Mouse (Mus musculus): ENCODE results near the gene Sh2d1b2. TPM values are rescaled to one million over a fixed set of nuclear protein-coding genes. Genes with fewer than 3 reads are reported as not detected.

Sh2d1b2 gene
- polyA plus RNA-seq, 1 experiment: not detected

DNA sequence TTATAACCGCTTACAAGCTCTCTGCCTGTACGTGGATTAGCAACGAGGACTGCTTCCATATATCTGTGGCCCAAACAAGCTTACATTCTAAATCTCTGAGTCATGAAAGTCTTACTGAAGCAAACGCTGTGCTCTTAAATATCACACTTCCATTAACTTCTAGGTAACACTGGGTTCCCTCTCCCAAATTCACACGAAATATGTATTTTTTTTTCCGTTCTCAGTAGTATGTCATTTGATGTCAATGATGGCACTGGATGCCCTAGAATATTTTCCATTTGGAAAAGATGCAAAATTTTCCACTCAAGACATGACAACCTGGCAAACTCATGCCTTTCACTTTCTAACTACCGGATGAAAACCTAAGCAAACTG is 18.2 kb upstream of the Sh2d1b2 start:
- H3K27ac ChIP-seq (ENCODE audit: insufficient read depth, low read length): no peak overlapping the region
- peaks cover 2% of the 10 kb centered on the region; the same call in 1 of the 2 replicates for H3K4me1 ChIP-seq (ENCODE audit: control insufficient read depth, insufficient read depth, low read length)
- TF ChIP-seq POLR2A (IDR thresholded peaks at IDR 0.05; ENCODE audit: extremely low read depth, insufficient read depth, low read length) (no peak), CTCF (IDR thresholded peaks at IDR 0.05; ENCODE audit: extremely low read depth, insufficient read depth, low read length) (no peak)

DNA sequence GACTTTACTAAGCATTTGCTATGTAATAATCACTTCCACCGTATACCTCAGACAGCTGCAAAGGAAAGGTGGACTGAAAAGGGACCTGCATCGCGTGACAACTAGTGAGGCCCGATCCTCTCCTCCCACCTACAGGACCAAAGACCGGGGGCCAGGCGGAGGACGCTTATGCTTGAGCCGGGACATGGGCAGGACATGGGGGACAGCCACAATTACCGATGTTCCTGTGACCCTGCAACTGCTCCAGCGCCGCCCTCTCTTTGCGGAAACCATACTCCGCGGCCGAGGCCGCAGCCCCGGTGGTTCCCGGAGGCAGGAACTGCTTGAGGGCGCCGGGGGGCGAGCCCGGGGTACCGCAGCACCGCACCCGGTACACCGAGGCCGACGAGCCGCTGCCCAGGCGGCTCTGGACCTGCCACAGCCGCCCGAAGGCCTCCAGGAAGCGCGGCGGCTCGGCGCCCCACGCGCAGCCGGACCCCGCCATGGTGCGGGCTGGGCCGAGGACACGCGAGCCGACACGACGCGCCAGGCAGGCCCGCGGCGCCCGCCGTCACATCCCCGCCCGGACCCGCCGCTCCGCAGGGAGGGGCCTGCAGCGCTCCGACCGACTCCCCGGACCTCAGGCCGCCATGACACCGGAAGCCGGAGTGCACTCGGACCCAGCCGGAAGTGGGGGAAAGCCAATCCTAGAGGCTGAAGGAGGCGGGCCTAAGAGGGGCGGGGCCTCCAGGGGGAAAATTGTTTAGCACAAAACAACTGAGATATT is 17.6 kb upstream of the Sh2d1b2 start, which contains the start of gene Uhmk1:
TSS of gene Uhmk1 (minus strand) at position 641 of the 766 bp plus-strand sequence.
- H3K4me1 ChIP-seq (ENCODE audit: control insufficient read depth, insufficient read depth, low read length): peaks cover 2% of the 10 kb centered on the region; the same call in 1 of the 2 replicates
- TF ChIP-seq CTCF (IDR thresholded peaks at IDR 0.05; ENCODE audit: extremely low read depth, insufficient read depth, low read length) (no peak), POLR2A (IDR thresholded peaks at IDR 0.05; ENCODE audit: extremely low read depth, insufficient read depth, low read length) (peak; percentile 54; the same call in 1 of the 2 replicates)
- peak within 1 kb of the TSS; percentile 72 for H3K4me3 ChIP-seq (ENCODE audit: insufficient read depth, low read length)
- H3K27ac ChIP-seq (ENCODE audit: insufficient read depth, low read length): 0 out of 2 replicates have a peak within 1 kb of the TSS, but pooled peaks have one; percentile 65

More for the DNA sequence above, 18.2 kb upstream of the Sh2d1b2 start:
- H3K4me3 ChIP-seq (ENCODE audit: insufficient read depth, low read length): peak overlapping the region; percentile 72

DNA sequence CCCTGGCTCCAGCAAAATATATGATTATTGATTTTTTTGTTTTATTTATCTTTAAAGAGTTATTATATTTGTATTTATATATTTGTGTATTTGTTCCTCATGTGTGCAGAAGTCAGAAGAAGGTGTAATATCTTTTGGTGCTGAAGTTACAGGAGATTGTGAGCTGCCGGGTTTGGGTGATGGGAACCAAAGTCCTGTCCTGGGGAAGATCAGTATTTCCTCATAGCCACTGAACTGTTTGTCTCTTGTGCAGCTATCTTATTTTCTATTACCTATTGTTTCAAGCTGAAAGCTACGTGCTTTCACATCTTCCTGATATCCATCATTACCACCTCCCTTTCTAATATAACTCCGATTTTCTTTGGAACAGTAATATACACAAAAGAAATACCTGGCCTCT is 17.0 kb upstream of the Sh2d1b2 start:
- Histone ChIP-seq H3K4me3 (ENCODE audit: insufficient read depth, low read length) (peak overlapping the region; percentile 72), H3K4me1 (ENCODE audit: control insufficient read depth, insufficient read depth, low read length) (peaks cover 2% of the 10 kb centered on the region; the same call in 1 of the 2 replicates), H3K27ac (ENCODE audit: insufficient read depth, low read length) (no peak overlapping the region)
- TF ChIP-seq POLR2A (IDR thresholded peaks at IDR 0.05; ENCODE audit: extremely low read depth, insufficient read depth, low read length) (no peak), CTCF (IDR thresholded peaks at IDR 0.05; ENCODE audit: extremely low read depth, insufficient read depth, low read length) (no peak)

GRCm38 (mm10) chr1:170218091-170218884 is 14.3 kb upstream of the Sh2d1b2 start:
- Histone ChIP-seq H3K4me1 (ENCODE audit: control insufficient read depth, insufficient read depth, low read length) (peaks cover 2% of the 10 kb centered on the region; the same call in 1 of the 2 replicates), H3K4me3 (ENCODE audit: insufficient read depth, low read length) (no peak overlapping the region), H3K27ac (ENCODE audit: insufficient read depth, low read length) (no peak overlapping the region)
- TF ChIP-seq POLR2A (IDR thresholded peaks at IDR 0.05; ENCODE audit: extremely low read depth, insufficient read depth, low read length): no peak
- peak; percentile 37; the same call in 1 of the 2 replicates for TF ChIP-seq CTCF (IDR thresholded peaks at IDR 0.05; ENCODE audit: extremely low read depth, insufficient read depth, low read length)

DNA sequence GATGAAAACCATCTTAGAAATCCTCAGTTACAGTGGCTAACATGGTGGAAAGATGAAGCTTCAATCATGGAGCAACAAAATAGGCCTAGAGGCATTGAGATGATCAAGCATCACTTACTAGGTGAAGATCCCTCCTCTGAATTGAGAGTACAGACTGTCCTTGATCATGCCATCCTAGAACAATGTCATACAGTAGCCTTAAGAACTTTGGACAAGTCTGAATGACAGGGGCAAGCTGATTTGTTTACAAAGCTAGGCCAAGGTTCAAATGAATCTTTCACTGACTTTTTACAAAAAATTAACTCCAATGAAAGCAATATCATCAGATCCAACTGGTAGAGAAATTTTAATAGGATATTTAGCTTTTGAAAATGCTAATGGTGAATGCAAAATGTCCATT is 12.2 kb upstream of the Sh2d1b2 start:
- H3K4me3 ChIP-seq (ENCODE audit: insufficient read depth, low read length): no peak overlapping the region
- no peak overlapping the region for H3K27ac ChIP-seq (ENCODE audit: insufficient read depth, low read length)
- TF ChIP-seq CTCF (IDR thresholded peaks at IDR 0.05; ENCODE audit: extremely low read depth, insufficient read depth, low read length) (no peak), POLR2A (IDR thresholded peaks at IDR 0.05; ENCODE audit: extremely low read depth, insufficient read depth, low read length) (no peak)
- H3K4me1 ChIP-seq (ENCODE audit: control insufficient read depth, insufficient read depth, low read length): peaks cover 2% of the 10 kb centered on the region; the same call in 1 of the 2 replicates

DNA sequence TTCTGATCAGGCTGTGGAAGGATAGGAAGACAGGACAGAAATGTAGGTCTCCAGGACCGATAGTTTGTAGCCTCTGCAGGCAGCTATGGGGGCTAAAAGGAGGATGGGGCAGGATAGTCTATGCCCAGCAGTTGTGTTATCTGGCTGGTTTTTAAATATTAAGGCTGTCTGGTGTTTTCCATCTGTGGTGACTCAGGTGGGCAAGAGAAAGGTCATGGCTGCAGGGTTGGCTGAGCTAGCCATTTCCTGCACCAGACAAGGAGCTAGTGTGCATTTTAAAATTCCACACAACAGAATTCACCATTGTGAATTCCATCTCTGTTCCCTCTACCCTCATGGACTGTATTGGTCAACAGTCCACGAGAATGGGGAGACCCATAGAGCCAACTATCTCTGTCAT is 9.3 kb upstream of the Sh2d1b2 start:
- Histone ChIP-seq H3K4me1 (ENCODE audit: control insufficient read depth, insufficient read depth, low read length) (no peaks in the 10 kb centered on the region; the same call in 1 of the 2 replicates), H3K27ac (ENCODE audit: insufficient read depth, low read length) (no peak overlapping the region), H3K4me3 (ENCODE audit: insufficient read depth, low read length) (no peak overlapping the region)
- TF ChIP-seq CTCF (IDR thresholded peaks at IDR 0.05; ENCODE audit: extremely low read depth, insufficient read depth, low read length) (no peak), POLR2A (IDR thresholded peaks at IDR 0.05; ENCODE audit: extremely low read depth, insufficient read depth, low read length) (no peak)

DNA sequence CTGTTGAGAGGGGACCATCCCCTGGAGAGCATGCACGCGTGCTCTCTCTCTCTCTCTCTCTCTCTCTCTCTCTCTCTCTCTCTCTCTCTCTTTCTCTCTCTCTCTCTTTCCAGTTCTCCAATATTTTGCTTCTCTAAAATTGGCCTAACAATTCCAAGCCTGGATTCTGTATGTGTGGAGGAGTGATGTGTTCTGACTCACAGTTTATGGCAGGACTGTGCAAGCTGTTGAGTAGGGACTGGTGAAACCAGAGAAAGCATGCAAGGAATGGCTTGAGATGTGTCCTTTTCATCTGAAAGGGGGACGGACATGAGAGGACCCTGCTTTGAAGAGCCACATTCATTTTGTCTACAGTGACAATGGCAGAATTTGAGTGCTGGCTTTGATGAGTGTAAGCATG is 12.5 kb downstream of the Sh2d1b2 start:
- no peak overlapping the region for H3K4me3 ChIP-seq (ENCODE audit: insufficient read depth, low read length)
- no peaks in the 10 kb centered on the region for H3K4me1 ChIP-seq (ENCODE audit: control insufficient read depth, insufficient read depth, low read length)
- TF ChIP-seq POLR2A (IDR thresholded peaks at IDR 0.05; ENCODE audit: extremely low read depth, insufficient read depth, low read length): no peak
- no peak for TF ChIP-seq CTCF (IDR thresholded peaks at IDR 0.05; ENCODE audit: extremely low read depth, insufficient read depth, low read length)
- no peak overlapping the region for H3K27ac ChIP-seq (ENCODE audit: insufficient read depth, low read length)

DNA sequence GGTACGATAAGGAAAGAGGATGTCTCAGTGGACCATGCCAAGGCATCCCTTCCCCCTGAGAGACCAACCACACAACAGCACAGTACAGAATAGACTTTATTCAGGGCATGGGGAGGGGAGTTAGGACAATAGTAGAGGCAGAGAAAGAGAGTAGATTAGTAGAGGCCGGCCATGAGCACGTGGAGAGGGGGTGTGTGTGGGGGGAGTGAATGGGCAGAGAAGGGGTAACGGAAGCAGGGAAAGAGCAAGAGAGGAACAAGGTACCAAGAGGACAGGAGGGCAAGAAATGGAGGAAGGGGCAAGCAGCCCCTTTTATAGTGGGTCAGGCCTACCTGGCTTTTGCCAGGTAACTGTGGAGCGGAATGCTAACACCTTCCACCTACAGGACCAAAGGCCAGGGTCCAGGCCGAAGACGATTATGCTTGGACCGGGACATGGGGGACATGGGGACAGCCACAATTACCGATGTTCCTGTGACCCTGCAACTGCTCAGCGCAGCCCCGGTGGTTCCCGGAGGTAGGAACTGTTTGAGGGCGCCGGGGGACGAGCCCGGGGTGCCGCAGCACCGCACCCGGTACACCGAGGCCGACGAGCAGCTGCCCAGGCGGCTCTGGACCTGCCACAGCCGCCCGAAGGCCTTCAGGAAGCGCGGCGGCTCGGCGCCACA is 22.5 kb downstream of the Sh2d1b2 start:
- Histone ChIP-seq H3K4me1 (ENCODE audit: control insufficient read depth, insufficient read depth, low read length) (no peaks in the 10 kb centered on the region), H3K27ac (ENCODE audit: insufficient read depth, low read length) (peak overlapping the region; percentile 92)

GRCm38 (mm10) chr1:170255560-170255910 is 23.0 kb downstream of the Sh2d1b2 start:
- Histone ChIP-seq H3K4me1 (ENCODE audit: control insufficient read depth, insufficient read depth, low read length) (no peaks in the 10 kb centered on the region), H3K27ac (ENCODE audit: insufficient read depth, low read length) (peak overlapping the region; percentile 92), H3K4me3 (ENCODE audit: insufficient read depth, low read length) (peak overlapping the region; percentile 76)
- TF ChIP-seq POLR2A (IDR thresholded peaks at IDR 0.05; ENCODE audit: extremely low read depth, insufficient read depth, low read length) (peak; percentile 74), CTCF (IDR thresholded peaks at IDR 0.05; ENCODE audit: extremely low read depth, insufficient read depth, low read length) (no peak)

More for the DNA sequence above, 22.5 kb downstream of the Sh2d1b2 start:
- H3K4me3 ChIP-seq (ENCODE audit: insufficient read depth, low read length): peak overlapping the region; percentile 76
- TF ChIP-seq CTCF (IDR thresholded peaks at IDR 0.05; ENCODE audit: extremely low read depth, insufficient read depth, low read length) (no peak), POLR2A (IDR thresholded peaks at IDR 0.05; ENCODE audit: extremely low read depth, insufficient read depth, low read length) (no peak)

Measured in cortical plate, adult 2 months (tissue).